Mouse (Mus musculus): ENCODE data around the gene Nr0b1.
A peak's percentile ranks its signal among the peaks of the same experiment; 100 is the strongest.

Gene Nr0b1

DNA sequence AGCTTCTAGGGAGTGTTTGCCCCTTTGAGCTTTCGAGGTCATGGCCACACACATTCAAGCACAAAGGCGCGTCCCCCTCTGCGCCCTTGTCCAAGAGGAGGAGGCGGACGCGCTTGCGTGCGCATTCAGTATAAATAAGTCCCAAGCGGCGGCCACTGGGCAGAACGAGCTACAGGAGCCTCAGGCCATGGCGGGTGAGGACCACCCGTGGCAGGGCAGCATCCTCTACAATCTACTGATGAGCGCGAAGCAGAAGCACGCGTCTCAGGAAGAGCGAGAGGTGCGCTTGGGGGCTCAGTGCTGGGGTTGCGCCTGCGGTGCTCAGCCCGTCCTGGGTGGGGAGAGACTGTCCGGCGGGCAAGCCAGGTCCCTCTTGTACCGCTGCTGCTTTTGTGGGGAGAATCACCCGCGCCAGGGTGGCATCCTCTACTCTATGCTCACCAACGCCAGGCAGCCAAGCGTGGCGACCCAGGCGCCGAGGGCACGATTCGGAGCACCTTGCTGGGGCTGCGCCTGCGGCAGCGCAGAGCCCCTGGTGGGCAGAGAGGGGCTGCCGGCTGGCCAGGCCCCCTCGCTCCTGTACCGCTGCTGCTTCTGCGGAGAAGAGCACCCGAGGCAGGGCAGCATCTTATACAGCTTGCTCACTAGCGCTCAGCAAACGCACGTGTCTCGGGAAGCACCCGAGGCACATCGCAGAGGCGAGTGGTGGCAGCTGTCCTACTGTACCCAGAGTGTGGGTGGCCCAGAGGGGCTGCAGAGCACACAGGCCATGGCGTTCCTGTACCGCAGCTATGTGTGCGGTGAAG is at the start of gene Nr0b1:
Gene Nr0b1, plus strand, starts transcription at position 151 of the 806 bp plus-strand sequence.
- peak; percentile 1 for DNase-seq (ENCODE audit: low spot score in 2 of 2)

DNA sequence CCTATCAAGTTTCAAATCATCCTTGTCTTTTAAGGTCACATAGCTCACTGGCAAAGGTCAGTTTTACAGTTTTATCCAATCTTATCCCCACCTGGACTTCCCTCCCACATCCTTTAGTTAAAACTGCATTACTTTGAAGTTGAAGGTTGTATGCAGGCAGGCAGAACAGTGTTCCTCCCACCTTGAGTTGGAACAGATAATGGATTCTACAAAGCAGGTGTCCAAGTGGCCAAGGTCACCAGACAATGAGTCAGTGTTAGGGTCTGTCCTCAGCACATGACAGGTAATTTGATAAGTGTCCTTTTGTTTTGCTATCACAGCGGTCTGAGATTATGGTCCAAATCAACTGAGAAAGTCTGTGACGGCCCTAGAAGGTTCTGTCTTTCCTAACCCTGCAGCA is 4.3 kb upstream of the Nr0b1 start:
- DNase-seq (ENCODE audit: low spot score in 2 of 2): no peak

DNA sequence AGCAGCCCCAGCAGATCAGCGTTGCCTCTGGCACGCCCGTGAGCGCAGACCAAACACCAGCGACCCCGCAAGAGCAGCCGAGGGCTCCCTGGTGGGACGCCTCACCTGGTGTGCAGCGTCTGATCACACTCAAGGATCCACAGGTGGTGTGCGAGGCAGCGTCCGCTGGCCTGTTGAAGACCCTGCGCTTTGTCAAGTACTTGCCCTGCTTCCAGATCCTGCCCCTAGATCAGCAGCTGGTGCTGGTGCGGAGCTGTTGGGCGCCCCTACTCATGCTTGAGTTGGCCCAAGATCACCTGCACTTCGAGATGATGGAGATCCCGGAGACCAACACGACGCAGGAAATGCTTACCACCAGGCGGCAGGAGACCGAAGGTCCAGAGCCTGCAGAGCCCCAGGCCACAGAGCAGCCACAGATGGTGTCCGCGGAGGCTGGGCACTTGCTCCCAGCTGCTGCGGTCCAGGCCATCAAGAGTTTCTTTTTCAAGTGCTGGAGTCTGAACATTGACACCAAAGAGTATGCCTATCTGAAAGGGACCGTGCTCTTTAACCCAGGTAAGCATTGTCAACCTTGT is 943 bp downstream of the Nr0b1 start:
- DNase-seq (ENCODE audit: low spot score in 2 of 2): peak in 1 of 2 experiments; percentile 1

DNA sequence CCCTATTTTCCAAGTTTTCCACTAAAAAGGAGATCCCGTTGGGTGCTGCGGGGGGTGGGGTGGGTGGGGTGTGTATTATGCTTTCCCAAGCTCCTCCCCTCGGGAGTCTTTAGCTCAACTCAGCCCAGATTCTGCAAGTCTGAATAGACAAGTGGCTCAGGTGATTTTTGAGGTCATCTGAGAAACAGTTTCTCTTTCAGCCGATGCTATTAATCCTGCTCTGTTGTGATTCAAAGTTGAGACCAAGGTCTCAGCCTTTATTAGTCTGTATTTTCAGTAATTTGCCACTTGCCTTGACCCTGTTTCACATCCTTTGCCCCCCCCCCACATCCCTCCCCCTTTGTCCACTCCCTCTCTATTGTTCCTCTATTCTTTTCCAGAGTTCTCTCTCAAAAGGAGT is 1.8 kb downstream of the Nr0b1 start:
- no peak for DNase-seq (ENCODE audit: low spot score in 2 of 2)

DNA sequence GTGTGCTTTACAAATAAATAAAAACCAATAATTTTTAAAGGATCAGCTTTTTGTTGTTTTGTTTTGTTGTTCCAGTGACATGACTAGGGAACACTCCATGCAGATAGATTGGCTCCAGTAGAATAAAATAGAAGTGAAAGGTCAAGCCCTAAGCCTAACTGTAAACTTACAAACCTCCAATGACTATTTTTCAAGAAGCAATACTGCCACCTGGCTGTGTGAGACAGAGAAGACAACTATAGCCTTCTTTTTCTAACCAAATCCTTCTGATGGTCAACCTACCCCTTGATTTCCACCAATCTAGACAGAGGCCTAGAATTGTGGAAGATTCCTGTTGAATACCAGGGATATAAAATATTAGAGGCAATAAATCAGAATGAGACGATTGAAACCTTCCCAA is 45.7 kb downstream of the Nr0b1 start:
- DNase-seq (ENCODE audit: low spot score in 2 of 2): no peak

Measured in frontal cortex, postnatal 36 days (tissue).